Mouse (Mus musculus) kidney, adult 2 months (tissue): ENCODE measurements around the gene Zfp324.

Source experiments
- CTCF ChIP-seq: fragments of 200-500 bp; conservative IDR thresholded peaks from 2 replicates; pipeline ENCODE4 v1.5.1; 2011; ENCODE audit warnings: low read depth, mild to moderate bottlenecking, control low read depth, low read length, moderate library complexity, mixed read lengths; ENCODE audit not compliant: insufficient read depth, insufficient read length
- POLR2A ChIP-seq: fragments of 200-500 bp; IDR thresholded peaks from one replicate; pipeline ENCODE4 v1.6.1; 2011; ENCODE audit warnings: low read depth, low read length, control low read depth

DNA sequence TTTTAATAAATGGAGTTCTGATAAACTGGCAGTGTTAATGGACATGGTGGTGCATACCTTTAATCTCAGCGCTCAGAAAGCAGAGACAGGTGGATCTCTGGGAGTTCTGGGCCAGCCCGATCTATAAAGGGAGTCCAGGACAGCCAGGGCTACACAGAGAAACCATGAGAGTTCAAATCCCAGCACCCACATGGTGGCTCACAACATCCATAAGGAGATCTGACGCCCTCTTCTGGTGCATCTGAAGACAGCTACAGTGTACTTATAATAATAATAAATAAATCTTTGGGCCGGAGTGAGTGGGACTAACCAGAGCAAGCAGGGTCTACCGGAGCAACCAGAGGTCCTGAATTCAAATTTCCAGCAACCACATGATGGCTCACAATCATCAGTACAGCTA, 37.7 kb downstream of the Zfp324 start:
- TF ChIP-seq CTCF (no peak), POLR2A (no peak)
